Mouse (Mus musculus) lung, postnatal 0 days (tissue): ENCODE results near the gene Kifc3. TPM values are rescaled to one million over a fixed set of nuclear protein-coding genes. Genes with fewer than 3 reads are reported as not detected.

Experiments
- ATAC-seq: fragments of 200-750 bp; cut with Nextera tagmentation; 2 replicates; pipeline ENCODE4 v1.8.0; 2017; ENCODE audit warnings: moderate library complexity
- DNase-seq: peaks from one replicate; pipeline ENCODE4 v3.0.0-alpha.2; 2016; ENCODE audit warnings: low spot score
- H3K27ac ChIP-seq: fragments of 300-500 bp; sonication (generic); 2 replicates; pipeline ENCODE4 v1.5.1; 2014; ENCODE audit warnings: antibody characterized with exemption, mild to moderate bottlenecking, low read length, mixed read lengths
- H3K27me3 ChIP-seq: fragments of 300-500 bp; sonication (generic); replicated peaks from 2 replicates; pipeline ENCODE4 v1.6.1; 2014; ENCODE audit warnings: low read length, mixed read lengths; ENCODE audit not compliant: insufficient read depth
- H3K36me3 ChIP-seq: fragments of 300-500 bp; sonication (generic); 2 replicates; pipeline ENCODE4 v1.6.1; 2014; ENCODE audit warnings: low read length, mixed read lengths; ENCODE audit not compliant: insufficient read depth
- H3K4me1 ChIP-seq: fragments of 300-500 bp; sonication (generic); 2 replicates; pipeline ENCODE4 v1.6.1; 2014; ENCODE audit warnings: antibody characterized with exemption, low read depth, low read length, mixed read lengths; ENCODE audit not compliant: insufficient read depth
- H3K4me2 ChIP-seq: fragments of 300-500 bp; sonication (generic); replicated peaks from 2 replicates; pipeline ENCODE4 v1.6.1; 2014; ENCODE audit warnings: low read depth, mild to moderate bottlenecking, low read length, moderate library complexity, mixed read lengths
- H3K4me3 ChIP-seq: fragments of 300-500 bp; sonication (generic); 2 replicates; pipeline ENCODE4 v1.5.1; 2014; ENCODE audit warnings: low read depth, low read length
- H3K9ac ChIP-seq: fragments of 300-500 bp; sonication (generic); replicated peaks from 2 replicates; pipeline ENCODE4 v1.6.1; 2014; ENCODE audit warnings: low read depth, mild to moderate bottlenecking
- H3K9me3 ChIP-seq: fragments of 300-500 bp; sonication (generic); 2 replicates; pipeline ENCODE4 v1.6.1; 2016; ENCODE audit warnings: low read length, mixed read lengths
- CTCF ChIP-seq: IDR thresholded peaks from 2 replicates; pipeline ENCODE4 v1.5.1; 2016; ENCODE audit warnings: antibody characterized with exemption, mild to moderate bottlenecking
- EP300 ChIP-seq: IDR thresholded peaks from 2 replicates; pipeline ENCODE4 v1.6.1; 2016; ENCODE audit warnings: antibody characterized with exemption, mild to moderate bottlenecking, control low read depth
- WGBS: fragments of 180-500 bp; shearing (Covaris S2); extraction: QIAGEN DNeasy Blood & Tissue Kit; methylation state at CpG from one replicate; pipeline ENCODE4 v1.1.7; 2014; 5-methylcytosine and 5-hydroxymethylcytosine counted together
- polyA plus RNA-seq: library from polyadenylated mRNA; unstranded; fragments of >200 nt; fragmentation: Nextera tagmentation; extraction: Ambion mirVana; gene quantifications from 2 replicates; pipeline ENCODE4 v1.2.1, GENCODE M21; 2015

The Kifc3 gene
- polyA plus RNA-seq, 1 experiment from 2014 or later: 23.7 TPM

- Histone ChIP-seq H3K4me3 (no peak within 1 kb of the TSS), H3K27ac (no peak within 1 kb of the TSS), H3K9me3 (no peaks in the 10 kb centered on the region), H3K9ac (no peak within 1 kb of the TSS), H3K4me1 (no peaks in the 10 kb centered on the region), H3K4me2 (no peak within 1 kb of the TSS), H3K36me3 (no peaks in the 10 kb centered on the region), H3K27me3 (no peaks in the 10 kb centered on the region)
- DNase-seq: peak; percentile 81
- ATAC-seq: peak; percentile 82
- WGBS: 21% methylated on average over 2 of the region's 2 CpGs
- TF ChIP-seq CTCF: no peak
- no peak for TF ChIP-seq EP300
Observed at GRCm38 (mm10) chr8:95054927-95055510, 147.6 kb downstream of the Kifc3 start, which contains the start of gene Drc7. Drc7 (plus strand) TSS chr8:95055103.

GRCm38 (mm10) chr8:95054438-95054837 is 148.2 kb downstream of the Kifc3 start:
- H3K4me2 ChIP-seq: no peak overlapping the region
- H3K4me3 ChIP-seq: no peak overlapping the region
- no peaks in the 10 kb centered on the region for H3K9me3 ChIP-seq
- no peaks in the 10 kb centered on the region for H3K4me1 ChIP-seq
- no peak overlapping the region for H3K9ac ChIP-seq
- no peaks in the 10 kb centered on the region for H3K27me3 ChIP-seq
- DNase-seq (no peak), ATAC-seq (no peak)
- H3K27ac ChIP-seq: no peak overlapping the region
- 48% methylated on average over 6 of the region's 6 CpGs for WGBS
- no peaks in the 10 kb centered on the region for H3K36me3 ChIP-seq
- TF ChIP-seq EP300: no peak
- TF ChIP-seq CTCF: no peak

Other genes starting within 250 kb of the Kifc3 start
- 33.9 and 39.0 TPM in 2 replicates for gene Adgrg1, start 228.1 kb downstream of the Kifc3 start, polyA plus RNA-seq
- 4.8 and 5.3 TPM in 2 replicates for gene Adgrg3, start 185.1 kb downstream of the Kifc3 start, polyA plus RNA-seq
- gene Drc7, start 147.7 kb downstream of the Kifc3 start, polyA plus RNA-seq: 3.1 and 3.9 TPM in 2 replicates
- gene Katnb1, start 121.6 kb downstream of the Kifc3 start, polyA plus RNA-seq: 10.4 and 10.8 TPM in 2 replicates
- gene Cngb1, start 103.8 kb upstream of the Kifc3 start, polyA plus RNA-seq: 3.3 and 4.0 TPM in 2 replicates
- gene Tepp, start 107.8 kb upstream of the Kifc3 start, polyA plus RNA-seq: 1.3 and 2.1 TPM in 2 replicates
- gene Zfp319, start 129.1 kb upstream of the Kifc3 start, polyA plus RNA-seq: 5.9 and 6.0 TPM in 2 replicates
- gene Usb1, start 129.5 kb upstream of the Kifc3 start, polyA plus RNA-seq: 33.8 and 39.2 TPM in 2 replicates
- 25.8 and 26.0 TPM in 2 replicates for gene Mmp15, start 149.5 kb upstream of the Kifc3 start, polyA plus RNA-seq
- gene Cfap20, start 232.1 kb upstream of the Kifc3 start, polyA plus RNA-seq: 126 and 138 TPM in 2 replicates